Mouse (Mus musculus): ENCODE measurements around the gene Ciao1.

DNA sequence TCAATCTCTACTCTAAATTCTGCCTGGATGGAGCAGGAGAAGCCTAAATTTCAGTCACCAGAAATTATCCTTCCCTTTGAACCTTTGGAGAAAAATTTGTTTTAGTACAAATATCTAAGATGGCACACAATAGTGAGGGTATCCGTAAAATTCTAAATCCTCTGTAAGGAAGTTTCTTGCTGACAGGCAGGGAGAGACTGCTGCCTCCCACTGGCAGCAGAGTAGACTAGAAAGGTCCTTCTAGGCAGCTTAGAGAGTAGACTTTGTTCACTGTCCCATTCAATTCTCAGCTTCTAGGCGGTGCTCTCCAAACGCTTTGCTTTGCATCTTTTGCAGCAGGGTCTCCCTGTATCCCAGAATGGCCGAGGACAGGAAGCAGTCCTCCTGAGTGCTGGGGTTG lies 20.2 kb upstream of the Ciao1 start:
- TF ChIP-seq HCFC1 (IDR thresholded peaks at IDR 0.05; ENCODE audit: low read depth, low read length) (no peak), POLR2A (IDR thresholded peaks at IDR 0.05; ENCODE audit: low read depth, low read length) (no peak), MXI1 (IDR thresholded peaks at IDR 0.05; ENCODE audit: low read depth, low read length) (no peak), PAX5 (IDR thresholded peaks at IDR 0.05; ENCODE audit: low read length) (no peak), CTCF (conservative IDR thresholded peaks at IDR 0.05 in 1 of 2, IDR thresholded peaks at IDR 0.05 in 1 of 2; ENCODE audit: low read depth in 2 of 2, low read length in 2 of 2) (peak in 1 of 2 experiments; percentile 34; a peak in 1 of 4 replicates), ZNF384 (IDR thresholded peaks at IDR 0.05; ENCODE audit: low read depth, low read length) (no peak)

Data from CH12.LX (cell line).